9 mouse cellular contexts compared by ENCODE assay signal in genomic region chr2:73046576-73046975, GRCm38 (mm10).
DNase-seq lines count a peak whose midpoint lies in the region; ATAC-seq and TF ChIP-seq lines count a peak whose summit lies in the region.
"Had no signal": no experiment of that assay in that cellular context is flagged by ENCODE, and none has a peak within 500 bp of the region (broad histone marks: within the 10 kb centered on the region; RNA-seq: fewer than 3 reads in every experiment).

No protein-coding gene starts in this region.

- no peak for DNase-seq in layer of hippocampus, adult 2 months (ENCODE audit: low spot score in 2 of 2)
- DNase-seq in layer of hippocampus, postnatal 10 days (ENCODE audit: low spot score in 2 of 2): no peak
- peak; percentile 83 for DNase-seq in gastrocnemius, adult 2 months
- DNase-seq in kidney, postnatal 10 days: peak; percentile 83
- DNase-seq in retina, postnatal 1 day: peak; percentile 61
- DNase-seq in thymus, postnatal 4 days: no peak
- DNase-seq in MN1 (ENCODE audit: low spot score): no peak

- peak overlapping the region; percentile 55; the same call in 1 of the 2 replicates for H3K27ac ChIP-seq in layer of hippocampus, adult 2 months
- peak overlapping the region; percentile 87 for H3K27ac ChIP-seq in gastrocnemius, adult 2 months

- no peak for ATAC-seq in cerebellum, adult (ENCODE audit: insufficient number of reproducible peaks, low FRiP score, low TSS enrichment)
- ATAC-seq: Patski had no signal

- no peak for TF ChIP-seq CTCF in layer of hippocampus, adult 2 months (conservative IDR thresholded peaks at IDR 0.05)
- TF ChIP-seq CTCF in gastrocnemius, adult 2 months (IDR thresholded peaks at IDR 0.05): no peak

- peak overlapping the region; percentile 32; the same call in 1 of the 2 replicates for H3K4me3 ChIP-seq in layer of hippocampus, adult 2 months
- H3K4me3 ChIP-seq in gastrocnemius, adult 2 months: peak overlapping the region; percentile 63

- intact Hi-C loops in gastrocnemius, adult 2 months (cut with DNase I): loop anchor here (5.0 kb wide), 1 partner anchor 44 kb away; no protein-coding TSS in a partner anchor

Comparison
In these comparisons a context has a peak if more than half of its experiments do, and no peak if none do; other contexts are left out.
1. DNase-seq: peak in gastrocnemius, adult 2 months (single experiment), kidney, postnatal 10 days (single experiment) and retina, postnatal 1 day (single experiment); none in layer of hippocampus, adult 2 months (0 of 2), layer of hippocampus, postnatal 10 days (0 of 2), thymus, postnatal 4 days (single experiment) and MN1 (single experiment).